Mouse (Mus musculus) ES-Bruce4 (cell line): Measurements from ENCODE around the gene Alox5.

Source experiments
- CTCF ChIP-seq: IDR thresholded peaks from one replicate; pipeline ENCODE4 v1.8.1; 2011; ENCODE audit warnings: low read depth, low read length
- EP300 ChIP-seq: IDR thresholded peaks from 2 replicates; pipeline ENCODE4 v1.6.1; 2011; ENCODE audit warnings: low read depth, low read length; ENCODE audit not compliant: insufficient read depth
- POLR2A ChIP-seq: IDR thresholded peaks from one replicate; pipeline ENCODE4 v1.8.1; 2011; ENCODE audit warnings: low read length; ENCODE audit not compliant: insufficient read depth

DNA sequence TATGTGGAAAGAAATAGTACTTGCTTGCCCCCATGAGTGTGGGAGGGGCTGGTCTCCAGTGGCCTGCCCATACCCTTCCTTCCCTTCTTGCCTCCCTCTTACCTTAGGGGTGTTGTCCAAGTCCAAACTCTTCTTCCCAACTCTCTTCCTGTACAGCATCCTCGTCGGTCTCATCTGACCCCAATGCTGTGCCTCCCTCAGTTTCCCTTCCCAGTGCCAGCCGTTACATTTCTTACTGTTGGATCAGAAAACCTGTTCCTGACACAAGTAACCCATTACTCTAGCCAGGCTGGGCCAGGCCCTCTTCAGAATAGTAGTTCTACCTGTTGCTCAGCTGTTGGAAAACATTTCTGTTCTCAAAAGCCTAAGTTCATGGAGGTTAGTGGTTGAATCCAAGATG, 58.6 kb downstream of the Alox5 start:
- no peak for TF ChIP-seq EP300
- no peak for TF ChIP-seq CTCF
- TF ChIP-seq POLR2A = no peak
